Mouse (Mus musculus): ENCODE data around the gene Polr1d. TPM values are rescaled to one million over a fixed set of nuclear protein-coding genes. Genes with fewer than 3 reads are reported as not detected.

Polr1d gene
- polyA plus RNA-seq (2017; shearing (Covaris generic)), result 222 TPM

GRCm38 (mm10) chr5:147076799-147077165, at the start of gene Polr1d:
Polr1d (plus strand) TSS chr5:147077050.

GRCm38 (mm10) chr5:147076026-147076798, 638 bp upstream of the Polr1d start, which contains the start of gene Lnx2:
Lnx2 (minus strand) TSS chr5:147076586.

Other genes with a start within 250 kb of the Polr1d start
- 439 TPM for gene Rpl21, start 244.2 kb upstream of the Polr1d start, polyA plus RNA-seq (2017; shearing (Covaris generic))
- 21.3 TPM for gene Rasl11a, start 232.0 kb upstream of the Polr1d start, polyA plus RNA-seq (2017; shearing (Covaris generic))
- 50.8 TPM for gene Gtf3a, start 128.4 kb upstream of the Polr1d start, polyA plus RNA-seq (2017; shearing (Covaris generic))
- gene Mtif3, start 113.2 kb upstream of the Polr1d start, polyA plus RNA-seq (2017; shearing (Covaris generic)), result 11.5 TPM
- gene Lnx2, start 464 bp upstream of the Polr1d start, polyA plus RNA-seq (2017; shearing (Covaris generic)), result 79.5 TPM
- not detected for gene Gsx1, start 111.6 kb downstream of the Polr1d start, polyA plus RNA-seq (2017; shearing (Covaris generic))
- gene Pdx1, start 192.9 kb downstream of the Polr1d start, polyA plus RNA-seq (2017; shearing (Covaris generic)), result not detected
- gene Cdx2, start 230.2 kb downstream of the Polr1d start, polyA plus RNA-seq (2017; shearing (Covaris generic)), result not detected
- gene Urad, start 245.4 kb downstream of the Polr1d start, polyA plus RNA-seq (2017; shearing (Covaris generic)), result not detected

All from effector memory CD4-positive, alpha-beta T cell, adult 5 months (primary cell).